Mouse (Mus musculus) neural tube, embryonic 14.5 days (tissue): ENCODE measurements around the gene Atg7. TPM values are rescaled to one million over a fixed set of nuclear protein-coding genes. Genes with fewer than 3 reads are reported as not detected.

Experiments used
- ATAC-seq: fragments of 200-750 bp; cut with Nextera tagmentation; 2 replicates; pipeline ENCODE4 v1.8.0; 2017; ENCODE audit warnings: low read depth, mild to moderate bottlenecking, moderate TSS enrichment, moderate library complexity
- H3K27ac ChIP-seq: fragments of 300-500 bp; sonication (generic); 2 replicates; pipeline ENCODE4 v1.5.1; 2014; ENCODE audit warnings: low read depth, mild to moderate bottlenecking, control low read depth, low read length, moderate library complexity, mixed read lengths
- H3K27me3 ChIP-seq: fragments of 300-500 bp; sonication (generic); 2 replicates; pipeline ENCODE4 v1.6.1; 2014; ENCODE audit warnings: low read length; ENCODE audit not compliant: control insufficient read depth, insufficient read depth
- H3K36me3 ChIP-seq: fragments of 300-500 bp; sonication (generic); 2 replicates; pipeline ENCODE4 v1.6.1; 2014; ENCODE audit warnings: low read length, mixed read lengths; ENCODE audit not compliant: control insufficient read depth, insufficient read depth
- H3K4me1 ChIP-seq: fragments of 300-500 bp; sonication (generic); 2 replicates; pipeline ENCODE4 v1.6.1; 2014; ENCODE audit warnings: low read length; ENCODE audit not compliant: control insufficient read depth, insufficient read depth
- H3K4me2 ChIP-seq: fragments of 300-500 bp; sonication (generic); 2 replicates; pipeline ENCODE4 v1.6.1; 2014; ENCODE audit warnings: mild to moderate bottlenecking, low read depth, low read length, control low read depth
- H3K4me3 ChIP-seq: fragments of 300-500 bp; sonication (generic); 2 replicates; pipeline ENCODE4 v1.5.1; 2014; ENCODE audit warnings: low read depth, low read length, control low read depth, mixed read lengths
- H3K9ac ChIP-seq: fragments of 300-500 bp; sonication (generic); replicated peaks from 2 replicates; pipeline ENCODE4 v1.6.1; 2014; ENCODE audit warnings: low read depth, mild to moderate bottlenecking, control low read depth, low read length, mixed read lengths
- H3K9me3 ChIP-seq: fragments of 300-500 bp; sonication (generic); 2 replicates; pipeline ENCODE4 v1.6.1; 2016; ENCODE audit warnings: low read length; ENCODE audit not compliant: control insufficient read depth
- WGBS: fragments of 180-500 bp; shearing (Covaris S2); extraction: QIAGEN DNeasy Blood & Tissue Kit; methylation state at CpG from one replicate; pipeline ENCODE4 v1.1.7; 2014; 5-methylcytosine and 5-hydroxymethylcytosine counted together
- polyA plus RNA-seq: library from polyadenylated mRNA; unstranded; fragments of >200 nt; fragmentation: Nextera tagmentation; extraction: Ambion mirVana; gene quantifications from 2 replicates; pipeline ENCODE4 v1.2.1, GENCODE M21; 2014

The Atg7 gene
- polyA plus RNA-seq, 1 experiment from 2014 or later = 15.7 TPM

DNA sequence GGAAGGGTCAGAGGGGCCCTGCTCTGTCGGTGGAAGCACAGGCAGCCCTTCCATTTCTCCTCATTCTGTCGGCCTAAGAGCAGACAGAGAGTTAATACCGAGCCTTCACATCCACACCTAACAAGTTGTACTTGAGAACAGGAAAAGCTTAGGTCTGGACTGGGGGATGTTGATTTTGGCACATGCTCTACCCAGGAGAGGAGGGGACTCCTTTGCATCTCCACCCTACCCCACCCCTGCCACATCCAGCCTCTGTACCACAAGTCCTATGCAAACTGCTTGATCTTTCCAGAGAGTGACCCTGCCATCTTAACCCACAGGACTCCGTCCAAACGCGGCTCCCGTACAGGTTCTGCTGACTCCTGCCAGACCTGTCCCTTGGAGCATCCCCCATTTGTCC is 178.7 kb downstream of the Atg7 start:
- Histone ChIP-seq H3K36me3 (no peaks in the 10 kb centered on the region), H3K9ac (no peak overlapping the region), H3K27ac (no peak overlapping the region), H3K4me1 (no peaks in the 10 kb centered on the region), H3K4me3 (no peak overlapping the region), H3K4me2 (no peak overlapping the region), H3K27me3 (no peaks in the 10 kb centered on the region), H3K9me3 (no peaks in the 10 kb centered on the region)
- no peak for ATAC-seq
- 88% methylated on average over 7 of the region's 7 CpGs for WGBS

- Histone ChIP-seq H3K4me3 (no peak overlapping the region), H3K9ac (no peak overlapping the region), H3K27ac (no peak overlapping the region), H3K4me1 (no peaks in the 10 kb centered on the region), H3K27me3 (no peaks in the 10 kb centered on the region), H3K4me2 (no peak overlapping the region), H3K36me3 (no peaks in the 10 kb centered on the region), H3K9me3 (no peaks in the 10 kb centered on the region)
- ATAC-seq = no peak
- WGBS = 75% methylated on average over 2 of the region's 2 CpGs
Measured at GRCm38 (mm10) chr6:114826889-114827288, 184.0 kb downstream of the Atg7 start.

- no peak overlapping the region for H3K9ac ChIP-seq
- no peaks in the 10 kb centered on the region for H3K9me3 ChIP-seq
- H3K36me3 ChIP-seq = no peaks in the 10 kb centered on the region
- H3K4me2 ChIP-seq = no peak overlapping the region
- no peaks in the 10 kb centered on the region for H3K4me1 ChIP-seq
- H3K27me3 ChIP-seq = no peaks in the 10 kb centered on the region
- WGBS = 85% methylated on average over 9 of the region's 9 CpGs
- H3K4me3 ChIP-seq = no peak overlapping the region
- H3K27ac ChIP-seq = no peak overlapping the region
- ATAC-seq = no peak
Measured at GRCm38 (mm10) chr6:114829660-114830438, 187.0 kb downstream of the Atg7 start.

DNA sequence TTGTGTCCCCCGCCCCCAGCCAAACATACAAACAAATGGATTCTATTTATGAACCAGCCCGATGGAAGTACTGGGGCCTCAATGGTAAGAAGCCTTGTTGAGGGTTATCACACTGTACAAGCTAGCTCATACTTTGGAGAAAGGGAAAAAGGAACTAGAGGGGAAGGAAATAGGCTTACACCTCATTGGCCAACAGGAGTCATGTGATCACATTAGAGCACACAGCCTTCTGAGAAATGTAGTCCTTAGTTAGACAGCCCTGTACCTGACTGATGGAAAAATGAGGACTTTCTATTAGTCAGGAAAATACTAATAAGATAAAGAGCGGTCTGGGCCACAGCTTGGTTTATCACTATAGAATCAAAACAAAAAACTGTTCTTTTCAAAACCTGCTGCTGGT is 188.9 kb downstream of the Atg7 start:
- no peaks in the 10 kb centered on the region for H3K36me3 ChIP-seq
- ATAC-seq = no peak
- no peak overlapping the region for H3K27ac ChIP-seq
- 93% methylated on average over 3 of the region's 3 CpGs for WGBS
- no peak overlapping the region for H3K4me2 ChIP-seq
- no peak overlapping the region for H3K9ac ChIP-seq
- no peaks in the 10 kb centered on the region for H3K27me3 ChIP-seq
- H3K9me3 ChIP-seq = no peaks in the 10 kb centered on the region
- H3K4me1 ChIP-seq = no peaks in the 10 kb centered on the region
- no peak overlapping the region for H3K4me3 ChIP-seq

DNA sequence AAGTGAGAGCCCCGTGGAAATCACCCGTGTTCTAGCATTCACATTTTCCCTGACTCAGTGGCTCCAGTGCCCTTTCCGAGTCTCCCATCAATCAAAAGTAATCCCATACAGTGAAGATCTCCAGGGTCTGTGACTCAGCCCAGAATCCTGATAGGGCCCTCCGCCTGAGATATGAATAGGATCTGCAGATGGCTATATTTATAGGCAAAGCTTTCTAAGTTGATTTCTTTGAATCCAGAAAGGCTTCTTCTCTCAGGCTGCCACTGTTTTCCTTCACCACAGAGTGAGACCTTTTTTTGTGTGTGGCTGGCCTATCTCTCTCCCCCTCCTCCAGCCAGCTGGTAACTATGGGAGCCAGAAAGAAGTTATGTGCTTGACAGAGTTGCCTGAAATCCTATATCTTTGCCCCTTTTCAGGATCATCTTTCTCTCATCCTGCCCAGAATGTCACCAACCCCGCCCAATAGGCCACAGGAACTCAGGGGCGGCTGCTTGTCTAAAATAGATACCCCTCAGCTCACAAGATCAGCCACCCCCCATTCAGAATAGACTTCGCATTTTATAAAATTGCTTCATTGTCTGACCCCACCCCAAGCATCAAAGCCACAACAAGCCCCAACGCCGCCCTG is 190.3 kb downstream of the Atg7 start:
- Histone ChIP-seq H3K36me3 (no peaks in the 10 kb centered on the region), H3K4me3 (no peak overlapping the region), H3K4me1 (no peaks in the 10 kb centered on the region), H3K27me3 (no peaks in the 10 kb centered on the region), H3K9ac (no peak overlapping the region), H3K9me3 (no peaks in the 10 kb centered on the region), H3K4me2 (no peak overlapping the region), H3K27ac (no peak overlapping the region)
- 84% methylated on average over 9 of the region's 9 CpGs for WGBS
- no peak for ATAC-seq

GRCm38 (mm10) chr6:114833791-114834346 is 191.0 kb downstream of the Atg7 start:
- H3K9ac ChIP-seq = no peak overlapping the region
- no peaks in the 10 kb centered on the region for H3K9me3 ChIP-seq
- no peak for ATAC-seq
- H3K4me1 ChIP-seq = no peaks in the 10 kb centered on the region
- H3K4me2 ChIP-seq = no peak overlapping the region
- no peaks in the 10 kb centered on the region for H3K36me3 ChIP-seq
- no peaks in the 10 kb centered on the region for H3K27me3 ChIP-seq
- H3K4me3 ChIP-seq = no peak overlapping the region
- H3K27ac ChIP-seq = no peak overlapping the region; the same call in 1 of the 2 replicates
- 59% methylated on average over 4 of the region's 4 CpGs for WGBS

DNA sequence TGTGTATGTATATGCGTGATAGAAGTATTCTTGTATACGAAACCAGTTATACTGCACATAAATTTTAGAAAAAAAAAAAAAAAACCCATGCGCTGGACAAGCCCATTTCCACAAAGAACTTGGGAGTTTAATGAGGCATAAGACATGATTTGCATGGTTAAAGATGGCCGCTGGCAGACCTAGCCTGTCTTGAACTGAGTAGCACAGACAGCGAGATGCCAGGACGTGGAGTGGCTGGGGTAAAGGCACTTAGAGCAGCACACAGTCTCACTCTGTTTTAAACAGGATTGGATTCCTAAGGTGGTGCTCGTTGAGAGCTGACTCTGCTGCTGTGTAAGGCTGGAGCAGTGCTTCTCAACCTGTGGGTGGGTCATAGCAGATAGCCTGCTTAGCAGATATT is 192.4 kb downstream of the Atg7 start:
- H3K4me2 ChIP-seq = no peak overlapping the region
- H3K27ac ChIP-seq = no peak overlapping the region
- H3K4me1 ChIP-seq = no peaks in the 10 kb centered on the region
- ATAC-seq = 0 out of 2 replicates have a peak, but pooled peaks have one; percentile 63
- no peaks in the 10 kb centered on the region for H3K36me3 ChIP-seq
- H3K9ac ChIP-seq = no peak overlapping the region
- 38% methylated on average over 7 of the region's 7 CpGs for WGBS
- no peaks in the 10 kb centered on the region for H3K9me3 ChIP-seq
- H3K27me3 ChIP-seq = no peaks in the 10 kb centered on the region
- no peak overlapping the region for H3K4me3 ChIP-seq

- H3K27ac ChIP-seq = no peak overlapping the region
- H3K4me3 ChIP-seq = no peak overlapping the region
- ATAC-seq = 0 out of 2 replicates have a peak, but pooled peaks have one; percentile 22
- 81% methylated on average over 1 of the region's 1 CpGs for WGBS
- no peaks in the 10 kb centered on the region for H3K9me3 ChIP-seq
- no peaks in the 10 kb centered on the region for H3K27me3 ChIP-seq
- H3K36me3 ChIP-seq = no peaks in the 10 kb centered on the region
- H3K4me2 ChIP-seq = no peak overlapping the region
- no peak overlapping the region for H3K9ac ChIP-seq
- 0 out of 2 replicates have a peak, but pooled peaks cover 2% of the 10 kb centered on the region for H3K4me1 ChIP-seq
Measured at GRCm38 (mm10) chr6:114835752-114836151, 192.9 kb downstream of the Atg7 start.

- Histone ChIP-seq H3K9me3 (no peaks in the 10 kb centered on the region), H3K4me3 (no peak overlapping the region), H3K36me3 (no peaks in the 10 kb centered on the region), H3K4me1 (peaks cover 9% of the 10 kb centered on the region; the same call in 1 of the 2 replicates), H3K27me3 (no peaks in the 10 kb centered on the region), H3K27ac (no peak overlapping the region), H3K4me2 (no peak overlapping the region), H3K9ac (no peak overlapping the region)
- ATAC-seq = no peak
- 50% methylated on average over 3 of the region's 3 CpGs for WGBS
Measured at GRCm38 (mm10) chr6:114836433-114836832, 193.5 kb downstream of the Atg7 start.
